Mouse (Mus musculus) mouse trophoblast stem cell (cell line): ENCODE data around the gene Ppm1m.

Source experiments
- in situ Hi-C, 2 experiments: fragments of 300-500 bp; cut with MseI, MboI; formaldehyde crosslinking; loops; 2 replicates in 1 of 2; 3 replicates in 1 of 2; pipeline ENCODE4 v1.15.1; 2025

Ppm1m gene

DNA sequence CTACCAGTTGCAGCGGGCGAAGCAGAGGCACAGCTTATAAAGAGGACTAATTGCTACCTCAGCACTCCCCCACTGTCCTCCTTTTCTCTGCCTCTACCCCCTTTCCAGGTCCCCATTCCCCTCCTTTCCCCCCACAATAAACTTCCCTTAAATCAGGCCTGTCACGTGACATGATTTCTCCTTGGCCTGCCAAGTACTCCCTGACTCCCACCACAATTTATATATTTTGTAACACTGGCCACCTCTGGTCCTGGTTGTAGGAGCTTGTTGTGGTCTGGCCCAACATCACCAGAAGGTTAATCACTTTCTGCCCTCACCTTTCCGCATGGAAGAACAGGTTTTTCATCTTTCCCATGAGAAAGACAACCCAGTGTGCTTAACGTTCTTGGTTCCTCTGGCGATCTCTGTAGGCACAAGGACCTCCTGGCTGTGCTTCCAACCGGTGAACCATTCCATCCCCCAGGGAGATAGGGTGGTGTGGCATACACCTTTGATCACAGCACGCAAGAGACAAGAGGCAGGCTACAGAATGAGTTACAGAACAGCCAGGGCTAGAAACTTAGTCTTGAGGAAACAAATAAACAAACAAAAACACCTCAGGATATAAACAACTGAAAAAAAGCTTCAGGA lies 21.5 kb upstream of the Ppm1m start:
- in situ Hi-C loops, result no loop called here

DNA sequence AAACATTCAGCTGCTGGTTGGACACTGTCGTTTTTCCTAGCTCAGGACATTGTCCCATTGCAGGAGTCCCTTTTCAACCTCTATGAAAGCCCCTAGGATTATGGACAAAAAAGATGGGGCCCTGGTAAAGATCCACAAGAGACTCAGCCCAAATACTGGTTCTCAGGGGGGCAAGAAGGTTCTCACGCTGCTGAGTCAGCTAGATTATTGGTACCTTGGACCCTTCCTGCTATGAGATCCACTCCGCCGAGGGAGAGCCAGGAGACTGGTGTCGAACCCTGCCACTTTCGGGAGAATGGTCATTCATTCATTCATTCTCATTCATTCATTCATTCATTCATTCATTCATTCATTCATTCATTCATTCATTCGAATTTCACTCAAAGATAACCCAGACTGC lies 17.4 kb upstream of the Ppm1m start:
- in situ Hi-C loops, result no loop called here

DNA sequence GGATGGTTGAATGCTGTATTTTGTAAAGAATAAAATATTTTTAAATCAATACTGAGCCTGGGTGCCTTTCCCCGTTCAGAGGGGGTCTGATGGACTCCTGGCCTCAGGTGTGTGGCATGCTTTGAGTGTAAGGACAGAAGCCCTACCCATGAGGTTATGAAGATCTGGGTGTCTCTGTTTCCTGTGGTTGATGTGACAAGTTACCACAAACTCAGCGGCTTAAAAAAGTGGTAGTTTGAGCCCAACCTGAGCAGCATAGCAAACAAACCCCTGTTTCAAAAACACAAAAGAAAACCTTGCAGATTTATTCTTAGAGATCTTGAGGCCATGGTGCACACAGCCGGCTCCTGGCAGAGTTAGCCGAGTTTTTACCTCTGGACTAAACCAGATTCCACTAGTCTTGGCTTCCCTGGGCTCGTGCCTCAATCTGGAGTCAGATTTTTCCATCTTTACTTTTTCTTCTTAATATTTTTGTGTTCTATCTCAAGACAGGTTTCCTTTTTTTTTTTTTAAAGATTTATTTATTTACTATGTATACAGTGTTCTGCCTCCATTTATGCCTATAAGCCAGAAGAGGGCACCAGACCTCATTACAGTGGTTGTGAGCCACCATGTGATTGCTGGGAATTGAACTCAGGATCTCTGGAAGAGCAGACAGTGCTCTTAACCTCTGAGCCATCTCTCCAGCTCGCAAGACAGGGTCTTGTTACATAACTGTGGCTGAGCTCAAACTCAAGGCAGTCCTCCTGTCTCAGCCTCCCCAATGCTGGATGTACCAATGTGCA lies 16.0 kb upstream of the Ppm1m start:
- in situ Hi-C loops, result no loop called here

DNA sequence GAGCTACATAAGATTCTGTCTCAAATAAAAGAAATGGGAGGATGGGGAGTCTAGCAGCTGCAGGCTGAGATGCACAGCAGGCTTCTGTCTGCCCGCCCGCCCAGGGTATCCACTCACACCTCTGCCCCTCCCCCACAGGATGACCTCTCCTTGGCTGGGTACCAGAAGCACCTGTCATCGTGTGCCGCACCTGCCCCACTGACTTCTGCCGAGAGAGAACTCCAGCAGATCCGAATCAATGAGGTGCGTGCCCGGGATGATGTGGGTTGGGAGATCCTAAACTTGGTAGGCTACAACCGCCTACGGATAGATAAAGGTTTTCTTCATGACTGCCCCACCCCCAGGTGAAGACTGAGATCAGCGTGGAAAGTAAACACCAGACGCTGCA lies 13.0 kb upstream of the Ppm1m start:
- in situ Hi-C loops, result no loop called here

DNA sequence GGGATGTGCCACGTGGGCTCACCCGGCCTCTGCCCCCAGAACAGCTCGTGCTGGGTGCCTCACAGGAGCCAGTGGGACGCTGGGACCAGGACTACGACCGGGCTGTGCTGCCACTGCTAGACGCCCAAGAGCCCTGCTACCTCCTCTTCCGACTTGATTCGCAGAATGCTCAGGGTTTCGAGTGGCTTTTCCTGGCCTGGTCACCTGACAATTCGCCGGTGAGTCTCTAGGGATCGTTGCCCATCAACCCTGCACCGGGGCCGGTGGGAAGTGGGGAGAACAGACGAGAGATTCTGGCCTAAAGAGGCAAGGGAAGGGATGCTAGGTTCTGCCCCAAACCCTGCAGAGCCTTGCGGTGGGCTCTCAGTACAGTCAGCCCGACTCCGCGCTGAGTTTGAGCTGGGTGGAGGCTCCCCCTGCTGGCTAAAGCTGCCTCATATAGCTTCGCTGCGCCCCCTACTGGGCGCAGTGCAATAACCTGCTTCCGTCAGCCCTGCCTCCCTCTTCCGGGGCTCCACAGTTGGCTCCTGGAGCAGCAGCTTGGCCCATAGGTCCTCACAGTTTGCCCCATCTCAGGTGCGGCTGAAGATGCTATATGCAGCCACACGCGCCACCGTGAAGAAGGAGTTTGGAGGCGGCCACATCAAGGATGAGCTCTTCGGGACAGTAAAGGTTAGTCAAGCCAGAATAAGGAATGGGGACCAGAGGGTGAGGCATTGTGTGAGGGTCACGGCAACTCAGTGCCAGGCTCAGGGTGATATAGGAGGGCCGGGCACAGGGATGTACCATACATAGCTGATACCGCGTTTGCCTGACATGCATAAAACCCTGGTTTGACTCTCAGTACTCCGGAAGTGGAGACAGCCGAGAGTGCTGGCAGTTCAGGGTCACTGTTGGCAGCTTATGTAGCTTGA lies 12.4 kb upstream of the Ppm1m start:
- in situ Hi-C loops, result no loop called here

DNA sequence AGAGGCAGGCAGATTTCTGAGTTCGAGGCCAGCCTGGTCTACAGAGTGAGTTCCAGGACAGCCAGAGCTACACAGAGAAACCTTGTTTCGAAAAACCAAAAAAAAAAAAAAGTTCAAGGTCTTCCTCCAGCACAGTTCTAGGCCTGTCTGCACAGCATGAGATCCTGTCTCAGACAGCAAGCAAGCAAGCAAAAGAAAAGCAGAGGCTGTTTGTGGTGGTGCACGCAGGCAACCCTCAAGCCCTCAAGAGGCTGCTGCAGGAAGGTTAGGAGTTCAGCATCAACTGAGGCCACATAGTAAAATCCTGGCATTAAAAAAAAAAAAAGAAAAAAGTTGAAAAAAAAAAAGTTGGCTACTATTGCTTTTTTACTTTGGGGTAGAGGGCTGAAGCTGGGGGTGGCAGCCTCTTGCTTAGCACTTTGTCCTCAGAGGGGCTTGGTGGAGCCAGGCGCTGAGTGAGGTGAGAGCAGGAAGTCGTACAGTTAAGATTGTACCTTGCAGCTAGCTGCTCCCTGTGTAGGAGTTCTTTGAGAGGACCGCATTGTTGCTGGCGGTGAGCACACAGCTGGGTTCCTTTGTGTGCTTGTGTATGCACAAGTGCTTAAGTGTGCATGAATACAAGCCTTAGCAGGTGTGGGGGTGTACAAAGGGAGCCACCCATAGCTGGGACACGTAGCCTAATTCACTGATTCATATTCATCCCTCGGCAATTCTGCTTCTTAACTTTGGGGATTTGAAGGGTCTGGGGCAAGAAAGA lies 11.5 kb upstream of the Ppm1m start:
- in situ Hi-C loops, result no loop called here

DNA sequence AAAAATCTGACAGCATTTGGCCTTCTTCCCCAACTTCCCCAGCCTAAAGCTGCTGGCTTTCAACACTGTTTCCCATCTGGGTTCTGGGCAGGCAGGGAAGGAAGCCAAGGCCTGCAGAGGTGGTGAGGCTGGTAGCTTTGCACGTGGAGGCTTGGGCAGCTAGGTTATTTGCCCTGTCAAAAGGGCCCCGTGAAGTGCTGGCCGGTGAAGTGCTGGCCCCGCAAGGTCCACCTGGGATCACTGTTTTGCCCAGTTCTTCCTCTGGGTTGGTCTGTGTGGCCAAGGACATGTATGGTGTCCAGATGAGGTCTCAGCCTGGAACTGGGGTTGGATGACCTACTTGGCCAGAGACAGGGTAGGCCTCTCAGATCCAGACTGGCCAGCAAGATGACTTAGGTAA lies 10.4 kb upstream of the Ppm1m start:
- in situ Hi-C loops, result no loop called here

DNA sequence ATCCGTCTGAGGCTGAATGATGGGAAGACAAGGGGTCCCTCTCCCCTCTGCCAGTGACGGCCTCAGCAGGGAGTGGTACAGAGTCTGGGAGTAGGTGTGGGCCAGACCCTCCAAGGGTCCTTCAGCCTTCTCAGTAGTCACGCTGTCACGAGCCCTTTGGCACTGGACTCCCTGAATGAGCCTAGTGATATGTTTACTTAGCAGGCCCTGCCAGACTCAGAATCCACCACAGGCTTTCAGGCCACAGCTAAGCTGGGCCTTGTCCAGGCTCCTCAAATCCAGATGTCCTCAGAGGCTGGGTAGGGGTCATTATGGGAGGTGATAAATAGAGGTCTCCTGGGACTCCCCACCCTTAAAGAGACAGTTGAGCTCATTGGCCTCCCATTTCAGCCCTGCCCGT lies 8.6 kb upstream of the Ppm1m start:
- in situ Hi-C loops, result no loop called here

DNA sequence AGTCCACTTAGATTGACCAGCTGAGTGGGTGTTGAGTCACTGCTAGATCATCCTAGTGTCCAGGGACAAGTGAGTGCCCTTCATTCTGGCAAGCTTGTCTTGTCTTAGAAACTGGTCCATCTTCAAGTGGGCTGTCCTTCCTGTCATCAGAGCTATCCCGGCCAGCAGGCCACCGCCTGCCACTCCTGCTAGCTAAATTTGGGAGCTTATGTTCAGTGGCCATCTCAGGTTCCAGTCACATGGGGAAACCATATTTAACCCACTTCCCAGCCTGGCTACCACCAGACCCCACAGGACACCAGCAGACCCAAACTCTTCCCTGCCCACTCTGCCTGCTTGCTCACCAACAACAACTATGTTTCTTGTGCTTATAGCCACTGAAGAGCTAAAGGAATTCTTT lies 7.0 kb upstream of the Ppm1m start:
- in situ Hi-C loops, result no loop called here

DNA sequence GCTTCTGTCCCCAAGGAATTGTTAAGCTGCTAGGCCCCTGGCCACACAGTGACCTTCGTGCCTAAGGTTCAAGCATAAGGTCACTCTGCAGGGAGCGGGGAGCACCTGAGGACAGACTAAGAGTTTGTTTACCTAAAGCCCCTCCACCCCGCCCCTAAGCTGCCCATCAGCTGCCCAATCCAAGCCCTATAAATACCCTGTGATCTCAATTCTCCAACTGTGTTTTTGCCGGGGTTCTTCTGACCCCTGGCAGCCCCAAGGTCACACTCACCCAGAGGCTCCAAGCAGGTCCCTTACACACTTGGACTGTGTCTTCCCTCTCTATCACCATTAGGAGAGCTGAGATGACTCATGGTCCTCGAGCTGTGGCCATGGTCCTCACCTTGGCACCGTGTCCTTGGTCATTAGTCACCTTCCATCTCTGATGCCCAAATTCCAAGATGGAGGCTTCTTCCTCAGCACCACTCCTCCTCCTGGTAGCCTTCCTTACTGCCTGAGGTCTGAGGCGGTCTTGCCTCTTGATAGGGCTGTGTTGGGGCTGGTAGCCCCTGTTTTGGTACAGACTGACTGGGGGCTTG lies 6.3 kb upstream of the Ppm1m start:
- in situ Hi-C loops, result no loop called here

DNA sequence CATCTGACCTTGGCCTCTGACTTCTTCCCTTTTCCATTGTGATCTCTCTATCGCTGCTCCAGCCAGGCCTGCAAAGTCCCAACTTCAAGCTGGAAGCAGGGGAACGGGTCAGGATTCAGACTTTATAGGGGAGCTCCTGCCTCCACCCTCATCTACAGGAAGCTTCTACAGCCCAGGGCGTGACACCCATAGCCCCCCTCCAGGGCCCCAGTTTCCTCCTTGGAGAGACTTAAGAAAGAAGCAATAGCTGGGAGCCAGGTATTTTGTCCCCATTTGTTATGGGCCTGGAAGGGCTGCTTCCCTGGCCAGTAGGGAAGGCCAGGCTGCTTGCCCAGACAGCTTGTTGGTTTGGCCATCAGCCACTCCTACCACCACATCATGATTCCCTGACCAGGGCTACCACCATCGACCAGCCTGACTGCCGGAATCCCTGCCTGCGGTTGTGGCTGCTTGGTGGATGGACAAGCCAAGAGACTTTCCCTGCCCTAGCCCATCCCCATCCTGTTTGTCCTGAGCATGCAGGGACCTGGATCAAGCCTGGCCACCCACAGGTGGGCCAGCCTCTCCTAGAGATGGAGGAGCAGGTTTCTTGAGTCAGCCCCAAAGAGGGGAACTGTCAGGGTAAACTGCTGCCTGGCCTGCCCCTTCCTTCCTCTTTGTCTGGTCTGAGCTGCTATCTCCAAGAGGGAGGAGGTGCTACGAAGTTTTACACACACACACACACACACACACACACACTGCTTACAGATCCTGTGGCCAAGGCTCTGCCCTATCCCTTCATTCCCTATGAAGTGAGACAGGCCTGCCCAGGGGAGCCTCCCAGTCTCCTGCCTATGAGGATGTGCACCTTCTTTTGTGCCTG lies 4.7 kb upstream of the Ppm1m start:
- in situ Hi-C loops, result no loop called here

DNA sequence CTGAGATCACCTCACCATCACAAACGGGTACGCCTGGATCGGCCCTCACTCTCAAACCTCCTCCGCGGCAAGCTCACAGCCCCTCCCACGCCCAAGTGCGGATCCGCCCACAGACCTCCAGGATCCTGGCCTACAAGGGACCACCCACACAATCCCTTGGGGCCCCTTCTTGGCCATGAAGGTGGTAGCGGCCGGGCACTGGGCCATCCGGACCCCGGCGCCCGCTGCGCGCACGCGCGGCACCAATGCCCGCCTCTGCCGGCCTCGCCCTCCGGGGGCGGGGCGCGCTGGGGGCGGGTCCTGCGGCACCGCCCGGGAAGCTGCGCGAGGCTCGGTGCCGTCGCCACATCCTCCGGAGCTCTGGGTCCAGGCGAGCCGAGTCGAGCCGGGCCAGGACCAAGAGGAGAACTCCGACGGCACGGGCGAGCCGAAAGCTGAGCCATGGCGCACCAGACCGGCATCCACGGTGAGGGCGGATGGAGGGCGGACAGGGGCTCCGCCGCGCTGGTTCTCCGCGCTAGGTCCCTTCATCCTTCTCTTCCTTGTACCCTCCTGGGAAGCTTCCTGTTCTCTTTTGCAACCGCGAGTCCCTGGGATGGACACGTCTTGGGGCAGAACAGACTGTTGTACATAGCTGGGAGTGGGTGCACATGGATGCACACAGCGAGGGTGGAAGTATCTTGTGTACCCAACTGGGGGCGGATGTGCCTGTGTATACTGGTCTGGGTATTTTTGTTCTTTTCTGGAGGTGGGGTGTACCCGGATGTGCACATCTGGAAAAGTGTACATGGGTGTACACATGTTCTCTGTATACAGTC lies 3.5 kb upstream of the Ppm1m start, which contains the start of gene Twf2:
Gene Twf2 (plus strand): TSS at position 290 of the 818 bp plus-strand sequence.
- in situ Hi-C loops, result no loop called here

DNA sequence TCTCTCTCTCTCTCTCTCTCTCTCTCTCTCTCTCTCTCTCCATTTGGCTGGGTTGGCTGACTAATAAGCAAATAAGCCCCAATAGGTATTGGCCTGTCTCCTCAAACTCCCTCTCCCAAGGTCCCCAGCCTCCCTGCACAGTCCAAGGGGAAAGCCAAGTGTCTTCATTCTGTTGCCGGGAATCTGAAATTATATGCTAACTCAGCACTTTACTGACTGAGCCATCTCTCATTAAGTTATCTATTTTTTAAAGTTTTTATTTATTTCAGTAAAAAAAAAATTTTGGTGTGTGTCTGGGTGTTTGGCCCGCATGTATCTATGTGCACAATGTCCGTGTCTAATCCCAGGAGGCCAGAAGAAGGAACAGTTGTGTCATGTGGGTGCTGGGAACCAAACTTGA lies 2.3 kb upstream of the Ppm1m start:
- in situ Hi-C loops, result no loop called here

DNA sequence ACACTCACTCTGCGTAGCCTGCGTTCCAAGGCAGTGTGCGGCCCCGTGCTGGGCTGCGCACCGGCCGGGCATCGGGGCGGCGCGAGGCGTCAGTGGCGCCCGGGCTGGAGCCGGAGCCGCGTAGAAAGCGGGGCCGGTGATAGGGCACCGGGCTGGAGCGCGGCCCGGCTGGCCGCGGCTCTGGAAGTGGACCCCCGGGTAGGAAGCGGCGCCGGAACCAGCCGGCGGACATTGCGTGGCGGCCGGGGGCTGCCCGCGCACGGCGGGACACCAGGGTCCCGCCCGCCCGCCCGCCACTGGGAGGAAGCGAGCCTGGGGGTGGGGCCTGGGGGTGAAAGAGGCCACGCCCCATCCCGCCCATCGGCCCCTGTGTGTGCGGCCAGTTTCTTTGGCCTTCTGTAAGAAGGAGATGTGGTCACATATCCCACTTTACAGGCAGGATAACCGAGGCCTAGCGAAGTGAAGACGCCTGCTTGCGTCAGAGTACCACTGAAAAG lies 536 bp downstream of the Ppm1m start:
- in situ Hi-C loops, result no loop called here

DNA sequence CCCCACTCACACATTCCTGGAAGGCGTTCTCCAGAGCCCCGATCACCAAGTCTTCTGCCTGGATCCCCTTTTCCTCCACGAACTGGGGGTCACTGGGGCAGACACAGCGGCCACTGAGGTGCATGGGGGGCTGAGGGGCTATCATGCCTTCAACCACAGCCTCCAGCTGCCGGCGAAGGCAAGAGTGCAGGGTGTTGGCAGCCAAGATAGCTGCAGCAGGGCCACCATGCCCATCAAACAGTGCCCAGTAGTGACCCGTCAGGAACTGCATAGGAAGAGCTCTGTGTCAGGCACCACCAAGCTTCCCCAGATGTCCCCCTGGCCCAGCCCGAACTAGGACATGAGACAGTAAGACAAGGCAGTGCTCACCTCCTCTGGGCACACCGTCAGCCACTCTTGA lies 1.8 kb downstream of the Ppm1m start:
- in situ Hi-C loops, result no loop called here

DNA sequence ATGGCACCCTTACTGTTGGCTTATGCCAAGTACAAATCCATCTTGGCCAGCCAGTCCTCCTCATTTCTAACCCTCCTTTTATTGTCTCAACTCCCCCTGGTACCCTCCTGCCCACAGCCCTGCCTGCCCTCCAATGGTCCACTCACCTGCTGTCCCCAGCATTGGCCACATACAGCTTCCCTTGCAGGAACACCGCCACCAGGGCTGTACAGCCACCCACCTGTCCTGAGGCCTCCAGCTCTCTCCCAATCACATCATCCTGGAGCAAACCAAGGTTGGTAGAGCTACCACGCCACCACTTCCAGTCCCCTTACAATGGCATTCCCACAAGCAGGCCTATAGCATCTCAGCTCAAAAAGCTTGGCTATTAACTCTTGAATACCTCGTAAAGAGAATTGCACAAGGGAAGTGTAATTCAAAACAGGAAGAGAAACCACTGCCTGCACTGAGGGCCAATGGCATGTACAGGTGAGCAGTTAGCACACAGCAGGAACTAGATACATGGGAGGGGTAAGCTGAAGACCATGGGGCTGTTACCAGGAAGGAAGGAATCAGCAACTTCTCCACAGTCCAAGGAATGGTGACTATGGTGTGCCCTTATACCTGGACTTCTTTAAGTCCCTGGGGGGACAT lies 2.3 kb downstream of the Ppm1m start:
- in situ Hi-C loops, result no loop called here

DNA sequence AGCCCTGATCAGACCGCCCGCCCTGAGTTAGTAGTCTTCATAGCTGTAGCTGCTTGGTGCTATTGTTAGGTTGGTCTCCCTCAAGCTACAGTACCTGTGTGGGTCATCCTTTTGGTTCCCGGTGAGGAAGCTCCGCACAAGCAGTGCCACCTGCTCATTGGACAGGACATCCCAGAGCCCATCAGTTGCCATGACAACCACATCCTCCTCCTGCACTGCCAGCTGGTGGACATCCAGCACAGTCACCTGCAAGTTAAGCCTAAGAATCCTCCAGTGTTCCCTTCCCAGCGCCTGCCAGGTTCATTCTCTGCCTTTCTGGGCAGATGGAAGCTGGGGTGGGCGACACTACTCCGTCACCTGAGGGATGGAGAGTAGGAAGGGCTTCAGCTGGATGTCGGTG lies 3.9 kb downstream of the Ppm1m start:
- in situ Hi-C loops, result no loop called here

DNA sequence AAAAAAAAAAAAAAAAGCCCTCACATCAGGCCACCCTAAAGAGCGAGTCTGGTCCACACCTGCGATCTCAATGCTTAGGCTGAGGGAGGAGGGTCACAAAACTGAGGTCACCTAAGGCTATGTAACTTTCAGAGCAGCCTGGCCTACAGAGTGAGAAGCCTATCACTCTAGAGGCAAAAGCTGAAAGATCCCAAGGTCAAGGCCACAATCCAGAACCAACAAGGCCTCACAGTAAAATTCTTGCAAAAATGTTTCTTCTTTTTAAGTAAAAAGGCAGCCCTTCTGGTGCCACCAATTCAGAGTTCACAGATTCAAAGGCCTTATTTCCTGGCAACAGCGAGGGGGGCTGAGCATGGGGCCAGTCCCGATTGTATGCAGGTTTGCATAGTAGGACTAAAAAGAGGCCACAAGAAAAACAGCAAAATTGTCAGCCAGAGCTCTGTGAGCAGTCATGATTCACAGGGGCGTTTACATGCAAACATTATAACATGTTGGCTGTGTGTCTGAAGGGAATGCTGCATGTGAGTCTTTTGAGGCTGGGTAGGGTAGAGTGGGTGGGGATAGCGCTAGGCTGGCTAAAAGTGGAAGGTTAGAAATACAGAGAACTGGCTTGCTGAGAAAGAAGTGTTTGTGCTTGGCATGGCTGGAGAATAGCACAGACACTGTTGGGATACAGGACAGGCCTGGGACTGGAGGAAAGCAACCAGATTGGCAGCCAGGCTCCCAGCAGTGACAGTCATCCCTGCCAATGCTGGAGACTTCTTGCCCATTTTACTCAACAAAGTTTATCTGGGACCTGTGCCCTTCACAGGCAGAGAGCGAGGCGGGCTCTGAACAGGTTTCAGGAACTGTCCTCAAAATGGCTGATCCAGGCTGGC lies 5.4 kb downstream of the Ppm1m start:
- in situ Hi-C loops, result no loop called here
